Mouse (Mus musculus): ENCODE results near the gene Ttc30a2.

- TF ChIP-seq CTCF (conservative IDR thresholded peaks at IDR 0.05; ENCODE audit: low read length): no peak
- TF ChIP-seq NANOG (IDR thresholded peaks at IDR 0.05; ENCODE audit: borderline replicate concordance, low read length): no peak
Measured at GRCm38 (mm10) chr2:75988378-75988777, 10.4 kb upstream of the Ttc30a2 start.
